Mouse (Mus musculus) right cerebral cortex, adult 18-20 months (tissue): ENCODE data around the gene Col6a1.

Experiments
- DNase-seq: peaks from one replicate; pipeline ENCODE4 v3.0.0; 2022; ENCODE audit warnings: mixed read lengths

Col6a1 gene

GRCm38 (mm10) chr10:76724231-76724736 lies 1.7 kb downstream of the Col6a1 start:
- no peak for DNase-seq

- DNase-seq, result no peak
Measured at GRCm38 (mm10) chr10:76722751-76723450, 3.1 kb downstream of the Col6a1 start.

GRCm38 (mm10) chr10:76721746-76722145 lies 4.2 kb downstream of the Col6a1 start:
- DNase-seq, result no peak

- DNase-seq, result no peak
Measured at GRCm38 (mm10) chr10:76721216-76721615, 4.8 kb downstream of the Col6a1 start.

GRCm38 (mm10) chr10:76717631-76718030 lies 8.3 kb downstream of the Col6a1 start:
- DNase-seq, result no peak

- no peak for DNase-seq
Measured at GRCm38 (mm10) chr10:76717026-76717425, 8.9 kb downstream of the Col6a1 start.

- no peak for DNase-seq
Measured at GRCm38 (mm10) chr10:76714303-76714702, 11.7 kb downstream of the Col6a1 start.

GRCm38 (mm10) chr10:76712500-76712899 lies 13.5 kb downstream of the Col6a1 start:
- DNase-seq, result no peak

GRCm38 (mm10) chr10:76711331-76711730 lies 14.6 kb downstream of the Col6a1 start:
- no peak for DNase-seq

GRCm38 (mm10) chr10:76708465-76708864 lies 17.5 kb downstream of the Col6a1 start:
- DNase-seq, result no peak

- DNase-seq, result no peak
Measured at GRCm38 (mm10) chr10:76707584-76707983, 18.4 kb downstream of the Col6a1 start.

GRCm38 (mm10) chr10:76707001-76707400 lies 19.0 kb downstream of the Col6a1 start:
- DNase-seq, result no peak

GRCm38 (mm10) chr10:76704358-76704757 lies 21.6 kb downstream of the Col6a1 start:
- no peak for DNase-seq

GRCm38 (mm10) chr10:76701446-76701845 lies 24.5 kb downstream of the Col6a1 start:
- DNase-seq, result no peak

GRCm38 (mm10) chr10:76699816-76700215 lies 26.2 kb downstream of the Col6a1 start:
- no peak for DNase-seq

- DNase-seq, result no peak
Measured at GRCm38 (mm10) chr10:76695283-76695885, 30.6 kb downstream of the Col6a1 start.

GRCm38 (mm10) chr10:76694765-76695164 lies 31.2 kb downstream of the Col6a1 start:
- DNase-seq, result no peak

GRCm38 (mm10) chr10:76693446-76693845 lies 32.5 kb downstream of the Col6a1 start:
- DNase-seq, result no peak

GRCm38 (mm10) chr10:76685451-76686017 lies 40.4 kb downstream of the Col6a1 start:
- peak; percentile 33 for DNase-seq

GRCm38 (mm10) chr10:76683977-76684376 lies 42.0 kb downstream of the Col6a1 start:
- DNase-seq, result no peak

- DNase-seq, result no peak
Measured at GRCm38 (mm10) chr10:76683461-76683860, 42.5 kb downstream of the Col6a1 start.

GRCm38 (mm10) chr10:76681882-76682281 lies 44.1 kb downstream of the Col6a1 start:
- DNase-seq, result no peak

GRCm38 (mm10) chr10:76680758-76681650 lies 45.0 kb downstream of the Col6a1 start:
- no peak for DNase-seq
